In the genomic region with DNA sequence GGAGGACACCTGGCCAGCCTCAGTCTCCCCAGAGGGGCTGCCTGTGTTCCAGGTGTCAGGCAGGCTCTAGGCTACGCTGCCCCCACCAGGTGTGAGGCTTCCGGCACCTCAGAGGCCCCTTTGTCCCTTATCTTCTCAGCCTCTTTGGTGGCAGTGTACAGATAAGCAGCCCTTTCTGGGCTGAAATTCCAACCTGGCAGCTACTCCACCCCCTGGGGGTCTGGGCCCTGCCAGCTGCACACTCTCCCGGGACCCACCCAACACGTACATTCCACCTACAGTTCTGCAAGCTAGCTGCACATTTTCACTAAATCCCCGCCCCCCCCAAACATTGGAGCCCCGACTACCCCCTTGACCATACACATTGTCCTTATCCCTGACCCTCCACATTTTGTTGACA, we compare ENCODE assay signal across 9 mouse cellular contexts. TPM values are rescaled to one million over a fixed set of nuclear protein-coding genes. Genes with fewer than 3 reads are reported as not detected.
A peak's percentile ranks its signal among the peaks of the same experiment; 100 is the strongest.
DNase-seq lines count a peak whose midpoint lies in the region; ATAC-seq and TF ChIP-seq lines count a peak whose summit lies in the region.
"Had no signal": no experiment of that assay in that cellular context is flagged by ENCODE, and none has a peak within 500 bp of the region (broad histone marks: within the 10 kb centered on the region; RNA-seq: fewer than 3 reads in every experiment).

No protein-coding gene starts in this region.

- no peak for DNase-seq in heart, postnatal 25 days (ENCODE audit: low spot score)
- no peak for DNase-seq in forebrain, embryonic 14.5 days (ENCODE audit: low spot score)
- DNase-seq in T-cell, adult 2 months (ENCODE audit: low spot score), result no peak
- no peak for DNase-seq in left cerebral cortex, postnatal 14 days (ENCODE audit: low spot score in 2 of 2)
- DNase-seq in urinary bladder, adult 18-20 months (ENCODE audit: low spot score in 2 of 2), result no peak

- 17% methylated on average over 6 of the region's 6 CpGs for WGBS in heart, embryonic 13.5 days
- WGBS in forebrain, embryonic 14.5 days, result 17% methylated on average over 6 of the region's 6 CpGs
- WGBS in liver, embryonic 12.5 days (ENCODE audit: insufficient replicate concordance), result 14% methylated on average over 6 of the region's 6 CpGs

- peaks cover 21% of the 10 kb centered on the region for H3K4me1 ChIP-seq in heart, embryonic 13.5 days
- peaks cover 76% of the 10 kb centered on the region for H3K4me1 ChIP-seq in E14TG2a.4 (replicated peaks; ENCODE audit: low read depth, low read length)
- H3K4me1 ChIP-seq in forebrain, embryonic 14.5 days (ENCODE audit: control insufficient read depth, insufficient read depth, low read length), result peaks cover 22% of the 10 kb centered on the region
- H3K4me1 ChIP-seq in liver, embryonic 12.5 days, result peaks cover 39% of the 10 kb centered on the region

- intact Hi-C loops in heart, postnatal 25 days (cut with DNase I), result no loop called here
- intact Hi-C loops in left cerebral cortex, postnatal 14 days (cut with DNase I), result no loop called here

- ATAC-seq in heart, embryonic 13.5 days (ENCODE audit: extremely low read depth, insufficient number of reproducible peaks, low FRiP score, low TSS enrichment), result no peak
- ATAC-seq in forebrain, embryonic 14.5 days, result peak; percentile 31; the same call in 1 of the 2 replicates
- ATAC-seq in liver, embryonic 12.5 days, result peak; percentile 43

- peaks cover 28% of the 10 kb centered on the region for H3K27me3 ChIP-seq in heart, embryonic 13.5 days (replicated peaks)
- H3K27me3 ChIP-seq in E14TG2a.4 (ENCODE audit: insufficient read depth, low read length), result peaks cover 48% of the 10 kb centered on the region
- no peaks in the 10 kb centered on the region for H3K27me3 ChIP-seq in forebrain, embryonic 14.5 days (replicated peaks; ENCODE audit: control insufficient read depth, insufficient read depth, low read length)
- H3K27me3 ChIP-seq in liver, embryonic 12.5 days (replicated peaks), result peaks cover 45% of the 10 kb centered on the region

- TF ChIP-seq CTCF in E14TG2a.4 (conservative IDR thresholded peaks at IDR 0.05; ENCODE audit: low read length), result no peak

- peak overlapping the region; percentile 61 for H3K27ac ChIP-seq in heart, embryonic 13.5 days (replicated peaks)
- no peak overlapping the region for H3K27ac ChIP-seq in forebrain, embryonic 14.5 days (ENCODE audit: low read depth, low read length)
- peak overlapping the region; percentile 11; the same call in 1 of the 2 replicates for H3K27ac ChIP-seq in liver, embryonic 12.5 days

- no peaks in the 10 kb centered on the region for H3K36me3 ChIP-seq in heart, embryonic 13.5 days
- no peaks in the 10 kb centered on the region for H3K36me3 ChIP-seq in E14TG2a.4 (ENCODE audit: insufficient read depth, low read length)
- no peaks in the 10 kb centered on the region for H3K36me3 ChIP-seq in forebrain, embryonic 14.5 days (ENCODE audit: control insufficient read depth, insufficient read depth, low read length)
- no peaks in the 10 kb centered on the region for H3K36me3 ChIP-seq in liver, embryonic 12.5 days

- peak overlapping the region; percentile 48 for H3K4me2 ChIP-seq in heart, embryonic 13.5 days
- peak overlapping the region; percentile 24; the same call in 1 of the 2 replicates for H3K4me2 ChIP-seq in forebrain, embryonic 14.5 days (ENCODE audit: low read length)
- H3K4me2 ChIP-seq in liver, embryonic 12.5 days, result peak overlapping the region; percentile 34

- H3K4me3 ChIP-seq in heart, embryonic 13.5 days, result no peak overlapping the region
- H3K4me3 ChIP-seq in E14TG2a.4 (replicated peaks; ENCODE audit: low read length), result peak overlapping the region; percentile 50; the same call in 1 of the 2 replicates
- H3K4me3 ChIP-seq in forebrain, embryonic 14.5 days (ENCODE audit: low read depth, low read length), result no peak overlapping the region
- H3K4me3 ChIP-seq in liver, embryonic 12.5 days, result no peak overlapping the region
- H3K4me3 ChIP-seq: myocyte had no signal

- peak overlapping the region; percentile 8; the same call in 1 of the 2 replicates for H3K9ac ChIP-seq in heart, embryonic 13.5 days
- 0 out of 2 replicates have a peak overlapping the region, but pooled peaks have one; percentile 32 for H3K9ac ChIP-seq in forebrain, embryonic 14.5 days (ENCODE audit: low read length)
- H3K9ac ChIP-seq in liver, embryonic 12.5 days, result no peak overlapping the region

- no peaks in the 10 kb centered on the region for H3K9me3 ChIP-seq in heart, embryonic 13.5 days
- no peaks in the 10 kb centered on the region for H3K9me3 ChIP-seq in E14TG2a.4 (ENCODE audit: low read length)
- no peaks in the 10 kb centered on the region for H3K9me3 ChIP-seq in forebrain, embryonic 14.5 days (replicated peaks; ENCODE audit: control insufficient read depth, low read length)
- no peaks in the 10 kb centered on the region for H3K9me3 ChIP-seq in liver, embryonic 12.5 days (replicated peaks)

RNA-seq across cellular contexts. Expression of gene Sema3f, which starts 13.0 kb away (rescaled TPM):
- 4.5 and 6.3 TPM in 2 replicates for polyA plus RNA-seq in heart, embryonic 13.5 days (2015; fragmentation: Nextera tagmentation; extraction: Ambion mirVana)
- 10 to 100 TPM; 15.1 to 15.8 TPM for total RNA-seq in heart, postnatal 25 days (2021)
- 7.4 and 12.2 TPM in 2 replicates for polyA plus RNA-seq in forebrain, embryonic 14.5 days (2014; fragmentation: Nextera tagmentation; extraction: Ambion mirVana)
- 3.9 and 4.2 TPM in 2 replicates for polyA plus RNA-seq in liver, embryonic 12.5 days (2016; fragmentation: Nextera tagmentation; extraction: Ambion mirVana)
- total RNA-seq in left cerebral cortex, postnatal 14 days (2021), result 10 to 100 TPM; 11.7 to 16.2 TPM

RNA-seq across cellular contexts. Expression of gene Gnat1, which starts 43.8 kb away (rescaled TPM):
- polyA plus RNA-seq in heart, embryonic 13.5 days (2015; fragmentation: Nextera tagmentation; extraction: Ambion mirVana), result 0.90 and 1.3 TPM in 2 replicates
- total RNA-seq in heart, postnatal 25 days (2021), result not detected
- polyA plus RNA-seq in forebrain, embryonic 14.5 days (2014; fragmentation: Nextera tagmentation; extraction: Ambion mirVana), result 0.28 and 0.66 TPM in 2 replicates
- polyA plus RNA-seq in liver, embryonic 12.5 days (2016; fragmentation: Nextera tagmentation; extraction: Ambion mirVana), result 1.9 and 2.4 TPM in 2 replicates
- total RNA-seq in left cerebral cortex, postnatal 14 days (2021), result under 1 TPM; 0.42 to 0.66 TPM
- polyA plus RNA-seq: myocyte had no signal

RNA-seq across cellular contexts. Expression of gene Rbm5, which starts 47.5 kb away (rescaled TPM):
- polyA plus RNA-seq in heart, embryonic 13.5 days (2015; fragmentation: Nextera tagmentation; extraction: Ambion mirVana), result 121 and 125 TPM in 2 replicates
- 10 to 100 TPM; 48.0 to 62.7 TPM for total RNA-seq in heart, postnatal 25 days (2021)
- 188 and 210 TPM in 2 replicates for polyA plus RNA-seq in forebrain, embryonic 14.5 days (2014; fragmentation: Nextera tagmentation; extraction: Ambion mirVana)
- polyA plus RNA-seq in liver, embryonic 12.5 days (2016; fragmentation: Nextera tagmentation; extraction: Ambion mirVana), result 84.3 and 88.6 TPM in 2 replicates
- 100 to 1,000 TPM; 147 to 166 TPM for total RNA-seq in left cerebral cortex, postnatal 14 days (2021)

RNA-seq across cellular contexts. Expression of gene Slc38a3, which starts 54.0 kb away (rescaled TPM):
- 2.8 and 2.9 TPM in 2 replicates for polyA plus RNA-seq in heart, embryonic 13.5 days (2015; fragmentation: Nextera tagmentation; extraction: Ambion mirVana)
- total RNA-seq in heart, postnatal 25 days (2021), result 10 to 100 TPM; 62.0 to 69.7 TPM
- 32.8 and 32.9 TPM in 2 replicates for polyA plus RNA-seq in forebrain, embryonic 14.5 days (2014; fragmentation: Nextera tagmentation; extraction: Ambion mirVana)
- 2.8 and 3.3 TPM in 2 replicates for polyA plus RNA-seq in liver, embryonic 12.5 days (2016; fragmentation: Nextera tagmentation; extraction: Ambion mirVana)
- total RNA-seq in left cerebral cortex, postnatal 14 days (2021), result 10 to 100 TPM; 79.5 to 87.1 TPM
